Mouse (Mus musculus) embryo, embryonic 11.5 days (tissue): ENCODE results near the gene Arhgap21.

ENCODE experiments used
- DNase-seq: peaks from one replicate; pipeline ENCODE4 v3.0.0-alpha.2; 2012; ENCODE audit warnings: low read depth, low spot score

Gene Arhgap21

DNA sequence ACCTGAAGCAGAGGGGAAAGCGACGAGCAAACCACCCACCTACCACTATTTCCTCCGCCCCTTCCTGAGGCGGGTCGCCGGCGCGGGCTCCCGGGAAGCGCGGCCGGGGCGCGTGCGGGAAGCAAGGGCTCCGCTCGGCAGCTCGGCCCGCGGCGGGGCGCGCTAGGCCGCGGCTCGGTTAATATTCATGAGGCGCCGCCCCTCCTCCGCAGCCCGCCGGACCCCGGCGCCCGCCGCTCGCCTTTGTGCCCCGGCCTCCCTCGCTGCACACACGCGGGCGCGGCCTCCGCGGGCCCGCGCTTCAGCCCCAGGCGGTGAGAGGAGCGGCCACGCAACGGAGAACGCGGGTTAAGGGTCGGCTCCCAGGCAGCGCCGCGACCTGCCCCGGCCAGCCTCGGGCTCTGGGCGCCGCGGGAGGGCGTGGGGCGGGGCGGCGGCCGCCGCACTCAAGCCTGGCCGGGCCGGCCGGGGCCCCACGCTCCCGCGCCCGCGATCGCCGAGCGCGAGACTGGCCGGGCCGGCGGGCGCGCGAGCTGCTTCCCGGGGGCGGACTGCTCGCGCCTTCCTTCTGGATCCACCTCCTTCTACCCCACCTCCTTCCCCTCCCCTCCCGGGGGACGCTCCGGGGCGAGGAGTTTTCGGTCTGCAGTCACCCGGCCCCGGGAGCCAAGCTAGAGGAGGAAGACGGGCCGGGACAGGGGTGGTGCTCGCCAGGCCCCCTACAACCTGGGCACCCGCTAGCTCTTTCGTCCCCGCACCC, at the start of gene Arhgap21:
Gene Arhgap21 (minus strand): TSS at position 441 of the 760 bp plus-strand sequence.
- peak; percentile 58 for DNase-seq

DNA sequence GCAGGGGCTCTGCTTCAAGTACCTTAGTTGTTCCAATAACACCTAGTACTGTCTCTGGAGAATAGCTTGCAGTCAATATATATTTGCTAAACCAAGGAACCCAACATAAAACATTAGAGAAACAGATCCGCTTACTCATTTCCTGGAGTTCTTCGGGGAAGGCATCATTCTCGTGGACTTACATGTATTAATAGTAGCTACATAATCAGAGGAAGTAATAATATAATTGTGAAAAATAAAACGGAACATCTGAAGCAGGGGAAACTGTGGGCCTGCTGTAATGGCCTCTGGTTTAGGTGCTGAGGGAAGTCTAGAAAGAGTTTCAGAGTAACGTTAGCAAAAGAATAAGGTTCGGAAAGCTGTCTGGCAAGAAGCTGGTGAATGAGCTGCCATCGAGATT, 47.9 kb upstream of the Arhgap21 start:
- DNase-seq: no peak

DNA sequence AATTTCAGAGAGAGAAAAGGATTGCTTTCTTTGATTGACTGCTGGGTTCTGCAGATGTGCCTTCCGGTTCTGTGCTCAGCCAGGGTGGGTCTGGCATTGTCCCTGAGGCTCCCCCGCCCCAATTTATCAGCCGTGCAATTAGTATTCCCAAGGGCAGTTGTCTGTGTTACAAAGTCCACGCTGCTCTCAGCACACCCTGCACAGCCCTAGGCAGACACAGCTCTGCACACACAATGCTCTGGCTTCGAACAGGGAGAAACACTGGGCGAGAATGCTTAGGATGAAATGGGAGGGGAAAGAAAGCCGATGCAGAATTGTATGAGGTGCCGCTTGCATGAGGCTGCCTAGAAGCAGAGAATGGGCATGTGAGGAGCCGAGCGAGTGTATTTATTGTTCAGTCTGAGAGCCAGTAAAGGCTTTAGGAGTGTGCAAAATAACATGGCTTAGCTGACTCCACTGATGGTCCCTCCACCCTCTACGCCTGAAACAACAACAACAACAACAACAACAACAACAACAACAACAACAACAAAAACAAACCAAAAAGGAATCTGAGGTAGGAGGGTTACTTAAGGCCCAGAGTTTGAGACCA, 42.2 kb upstream of the Arhgap21 start:
- no peak for DNase-seq

DNA sequence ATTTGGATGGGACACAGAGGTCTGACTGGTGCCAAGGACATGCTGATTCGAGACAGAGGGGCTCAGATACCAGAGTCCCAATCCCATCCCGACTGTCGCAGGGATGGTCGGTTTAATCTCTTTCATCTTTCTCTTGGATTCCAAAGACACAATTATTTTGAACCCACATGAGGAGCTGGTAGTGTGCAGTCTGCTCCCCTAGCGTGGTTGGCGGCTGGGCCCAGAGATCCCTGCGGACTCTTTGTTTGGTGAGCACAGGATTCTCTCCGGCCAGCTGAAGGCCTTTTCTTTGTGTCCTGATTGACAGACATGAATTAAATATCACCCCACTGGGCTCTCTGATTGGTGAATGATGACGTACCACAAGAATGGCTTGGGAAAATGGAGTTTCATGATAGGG, 41.5 kb upstream of the Arhgap21 start:
- peak; percentile 37 for DNase-seq

DNA sequence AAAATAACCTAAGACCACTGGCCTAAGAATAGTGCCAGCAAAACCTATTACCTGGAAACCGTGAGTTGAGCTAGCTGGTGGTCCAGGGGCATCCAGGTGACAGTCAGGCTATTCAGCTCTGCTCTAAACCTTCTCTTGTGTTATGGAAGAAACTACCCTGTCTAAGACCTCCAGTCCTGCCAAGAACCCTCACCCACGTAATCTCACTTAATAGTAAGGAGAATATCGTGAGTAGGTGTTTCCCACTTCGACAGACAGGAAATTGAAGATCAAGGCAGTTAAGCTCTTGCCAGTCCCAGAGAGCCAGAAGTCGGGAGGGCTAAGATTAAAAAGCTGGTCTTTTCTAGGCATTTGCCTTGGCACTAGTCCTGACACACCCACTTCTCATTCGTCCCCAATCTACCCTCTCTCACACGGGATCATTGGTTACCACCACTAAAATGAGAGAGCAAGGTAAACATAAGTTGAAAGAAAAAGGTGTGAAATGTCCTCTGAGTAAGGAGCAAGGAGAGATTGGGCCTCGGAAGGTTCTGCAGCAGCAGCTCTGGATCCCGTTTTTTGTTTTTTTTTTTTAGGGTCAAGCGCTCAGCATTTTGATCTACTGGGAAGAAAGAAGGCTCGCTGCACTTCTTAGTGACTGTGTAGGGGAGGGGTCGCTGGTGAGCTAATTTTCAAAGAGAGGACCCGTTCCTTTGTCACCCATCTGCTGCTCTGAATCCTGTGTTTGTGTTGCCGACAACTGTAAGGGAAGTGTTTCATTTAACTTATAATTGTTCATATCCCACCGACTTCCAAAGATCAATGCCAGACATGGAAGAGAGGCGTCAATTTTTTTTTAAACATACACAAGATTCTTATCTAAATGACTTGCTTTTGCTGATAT, 40.8 kb upstream of the Arhgap21 start:
- no peak for DNase-seq

DNA sequence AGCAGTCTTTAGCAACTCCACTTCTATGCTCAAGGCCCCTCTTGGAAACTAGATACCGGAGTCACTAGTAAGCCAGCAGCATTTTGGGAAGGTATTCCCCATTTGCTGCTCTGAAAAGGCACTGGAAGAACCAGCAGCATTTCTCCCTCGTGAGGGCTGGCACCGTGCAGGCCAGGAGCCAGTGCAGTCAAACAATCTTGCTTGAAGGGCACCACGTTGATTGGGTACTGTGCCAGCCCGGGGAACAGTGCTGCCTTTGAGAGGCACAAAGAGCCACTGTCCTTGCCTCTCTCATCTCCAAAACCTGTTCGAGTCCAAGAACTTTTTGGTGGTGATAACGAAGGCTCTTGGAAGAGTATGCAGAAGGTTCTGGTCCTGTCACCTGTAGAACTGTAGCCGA, 33.9 kb upstream of the Arhgap21 start:
- no peak for DNase-seq

DNA sequence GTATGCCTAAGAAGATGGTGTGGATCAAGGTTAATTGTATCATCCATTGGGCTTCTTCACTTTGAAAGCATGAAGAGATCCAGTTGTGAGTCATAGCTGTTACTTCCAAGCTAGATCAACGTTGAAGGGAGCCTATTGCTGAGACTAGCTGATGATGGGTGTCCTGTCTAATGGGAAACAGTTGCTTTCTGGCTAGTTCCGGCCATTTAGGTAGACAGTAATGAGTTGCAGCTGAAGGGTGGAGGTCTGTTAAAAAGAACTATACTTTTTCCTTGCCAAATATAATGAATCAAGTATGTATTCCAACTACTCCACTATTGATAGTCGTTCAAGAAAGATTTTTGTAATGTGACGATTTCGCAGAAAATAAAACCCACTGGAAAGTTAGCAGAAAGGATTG, 32.5 kb upstream of the Arhgap21 start:
- no peak for DNase-seq

DNA sequence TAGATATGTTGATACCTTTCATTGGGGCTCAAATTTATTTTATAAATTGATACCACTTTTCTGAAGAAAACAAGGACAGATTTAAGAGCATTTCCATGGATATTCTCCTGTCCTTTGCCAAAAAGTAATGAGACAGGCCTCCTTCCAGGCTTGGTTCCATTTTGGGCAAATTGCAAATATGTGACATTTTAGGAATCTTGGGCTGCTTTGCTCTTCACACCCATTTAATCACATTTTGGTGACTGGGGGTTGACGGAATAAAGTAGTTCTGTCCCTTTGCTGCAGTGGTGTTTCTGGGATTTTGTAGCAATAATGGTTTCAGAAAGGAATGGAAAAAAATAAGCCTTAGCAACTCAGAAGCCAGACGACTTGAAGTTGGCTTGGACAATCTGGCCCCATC, 26.9 kb upstream of the Arhgap21 start:
- no peak for DNase-seq

DNA sequence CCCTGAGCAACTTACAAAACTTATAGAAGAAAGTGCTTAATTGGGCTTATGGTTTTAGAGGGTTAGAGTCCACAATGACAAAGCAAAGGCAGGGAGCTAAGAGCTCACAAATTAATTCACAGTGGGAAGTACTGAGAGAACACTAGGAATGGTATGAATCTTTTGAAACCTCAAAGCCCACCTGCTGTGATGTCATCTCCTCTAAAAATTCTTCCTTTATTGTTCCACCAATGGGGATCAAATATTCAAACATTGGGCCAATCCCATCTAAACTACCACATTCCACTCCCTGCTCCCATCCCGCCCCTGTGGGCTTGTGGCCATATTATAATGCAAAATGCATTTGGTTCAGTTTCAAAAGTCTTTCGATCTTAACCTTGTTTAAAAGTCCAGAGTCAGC, 22.8 kb upstream of the Arhgap21 start:
- DNase-seq: no peak

DNA sequence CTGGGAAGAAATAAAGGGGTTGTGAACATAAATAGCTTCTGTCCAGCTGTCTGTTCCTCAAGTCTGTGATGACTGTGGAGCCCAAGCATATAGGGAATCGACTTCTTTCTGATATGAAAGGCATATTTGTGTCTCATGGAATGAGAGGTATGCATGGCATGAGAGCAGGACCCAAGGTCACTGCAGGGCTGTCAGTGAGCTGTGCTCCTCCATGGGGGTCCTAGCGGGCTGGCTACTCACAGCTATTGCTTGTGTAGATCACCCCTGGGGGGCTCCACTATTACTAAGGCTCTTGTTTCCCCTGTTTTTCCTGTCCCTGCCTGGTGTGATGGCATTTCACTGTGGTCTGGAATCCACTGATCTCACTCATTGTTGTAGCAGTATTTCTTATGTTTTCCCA, 22.2 kb upstream of the Arhgap21 start:
- no peak for DNase-seq

DNA sequence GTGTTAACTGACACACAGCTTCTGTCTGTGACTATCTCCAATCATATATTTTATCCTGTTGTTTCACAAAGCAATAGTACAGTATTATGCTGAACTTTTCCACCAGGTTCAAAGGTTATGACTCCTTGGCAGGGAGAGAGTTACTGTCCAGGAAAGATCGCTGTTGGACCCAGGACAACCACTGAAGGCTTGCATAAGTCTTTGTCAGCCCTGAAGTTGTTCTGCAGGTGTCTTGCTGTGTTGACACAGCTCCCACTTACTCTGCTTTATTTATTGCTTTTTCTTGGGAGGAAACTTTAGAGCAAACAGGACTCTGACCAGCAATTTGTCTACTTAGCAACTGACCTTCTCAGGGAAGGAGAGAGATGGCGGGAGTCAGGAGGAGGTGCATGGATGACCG, 21.4 kb upstream of the Arhgap21 start:
- no peak for DNase-seq

DNA sequence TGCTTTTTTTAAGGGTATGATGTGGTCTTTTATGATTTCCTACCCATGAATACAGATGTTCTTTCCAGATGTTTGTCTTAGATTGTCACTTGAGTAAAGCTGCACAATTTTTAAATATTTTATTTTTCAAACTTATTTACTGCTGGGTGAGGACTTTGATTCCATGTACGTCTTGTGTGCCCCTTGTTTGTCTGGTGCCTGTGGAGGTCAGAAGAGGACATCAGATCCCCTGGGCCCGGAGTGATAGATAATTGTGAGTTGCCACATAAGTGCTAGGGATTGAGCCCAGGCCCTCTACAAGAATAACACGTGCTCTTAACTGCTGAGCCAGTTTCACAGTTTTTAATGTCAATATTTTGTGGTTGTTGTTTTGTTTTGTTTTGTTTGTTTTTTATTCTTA, 19.1 kb upstream of the Arhgap21 start:
- DNase-seq: no peak

DNA sequence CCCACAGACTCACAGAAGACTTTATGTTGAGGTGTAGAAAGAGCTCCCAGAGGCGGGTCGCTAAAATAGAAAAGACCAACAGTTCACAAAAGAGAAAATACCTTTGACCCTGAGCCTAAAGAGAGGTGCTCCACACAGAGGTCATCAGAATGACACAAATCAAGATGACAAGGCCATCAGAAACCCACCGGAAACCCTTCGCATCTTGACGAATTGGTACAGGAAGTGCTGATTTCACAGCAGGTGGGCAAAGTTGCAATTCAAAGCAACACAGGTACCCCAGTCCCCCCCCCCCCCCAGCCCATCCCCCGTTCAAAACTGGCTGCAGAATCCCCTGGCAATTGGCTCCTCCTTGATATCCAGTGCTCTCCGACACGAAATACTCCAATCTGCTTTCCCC, 10.0 kb upstream of the Arhgap21 start:
- DNase-seq: no peak

DNA sequence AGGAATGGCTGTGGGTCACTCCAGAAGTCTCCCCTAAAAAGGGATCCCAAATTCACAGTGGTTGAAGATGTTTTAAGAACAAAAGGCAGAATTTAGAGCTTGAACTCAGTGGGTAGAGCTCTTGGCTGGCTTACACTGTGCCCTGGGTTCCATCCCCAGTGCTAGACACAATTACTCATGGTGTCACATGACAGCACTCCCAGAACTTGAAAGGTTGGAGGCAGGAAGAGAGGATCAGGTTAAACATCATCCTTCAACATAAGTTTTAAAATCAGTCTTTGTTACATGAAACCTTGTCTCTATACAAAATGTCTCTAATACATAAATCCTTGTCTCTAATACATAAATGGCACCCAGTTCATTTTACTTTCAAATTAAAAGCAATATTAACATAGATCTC, 8.4 kb upstream of the Arhgap21 start:
- DNase-seq: no peak

DNA sequence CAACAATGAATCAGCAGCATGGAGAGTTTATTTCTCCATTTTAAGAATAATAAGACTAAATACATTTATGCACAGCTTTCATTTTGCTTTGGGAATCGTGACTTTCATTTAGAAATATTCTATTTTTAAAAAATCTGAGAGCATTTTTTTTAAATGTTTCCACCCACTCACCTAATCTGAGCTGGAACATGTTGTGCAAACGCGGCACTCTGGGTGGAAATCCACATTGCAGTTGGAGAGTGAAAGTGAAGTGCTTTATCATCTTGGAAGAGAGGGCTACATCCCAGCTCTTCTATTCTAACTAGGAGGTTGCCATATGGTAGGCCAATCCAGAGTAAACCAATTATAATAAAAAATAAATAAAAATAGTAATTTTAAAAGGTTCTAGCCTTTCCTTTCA, 4.8 kb upstream of the Arhgap21 start:
- DNase-seq: no peak

DNA sequence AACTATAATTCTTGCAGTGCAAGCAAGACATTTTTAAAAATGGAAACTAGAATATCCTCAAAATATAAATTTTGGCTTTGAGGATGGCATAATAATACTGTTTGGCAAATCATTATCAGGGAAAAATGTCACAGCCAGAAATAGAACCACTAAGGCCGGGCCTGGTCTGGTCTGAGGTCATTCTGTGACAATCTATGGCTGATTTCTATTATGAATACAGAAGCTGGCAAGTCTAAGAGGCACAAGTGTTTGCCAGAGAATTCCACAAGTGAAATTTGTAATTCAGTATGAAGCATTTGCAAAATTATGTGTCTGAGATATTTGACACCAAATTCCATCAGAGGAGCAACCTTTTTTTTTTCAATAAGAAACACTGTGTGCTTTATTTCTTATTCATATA, 3.5 kb upstream of the Arhgap21 start:
- DNase-seq: no peak

DNA sequence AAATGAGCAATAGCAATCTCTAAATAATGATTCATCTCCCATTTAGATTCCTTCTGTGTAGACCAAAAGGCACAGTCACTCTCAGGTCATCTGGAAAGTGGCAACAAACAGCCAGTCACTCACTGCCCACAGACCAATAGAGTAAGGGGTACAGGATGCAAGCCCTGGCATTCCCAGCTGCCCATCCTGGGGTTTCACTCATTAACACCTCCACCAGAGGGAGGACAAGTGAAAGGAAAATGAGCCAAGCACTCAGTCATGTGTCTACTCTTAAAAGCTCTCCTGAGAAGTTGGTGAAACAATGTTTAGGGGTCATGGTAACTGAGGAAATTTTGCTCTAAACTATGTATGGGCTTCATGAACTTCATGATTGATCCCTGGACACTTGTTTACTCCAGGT, 2.9 kb upstream of the Arhgap21 start:
- no peak for DNase-seq

DNA sequence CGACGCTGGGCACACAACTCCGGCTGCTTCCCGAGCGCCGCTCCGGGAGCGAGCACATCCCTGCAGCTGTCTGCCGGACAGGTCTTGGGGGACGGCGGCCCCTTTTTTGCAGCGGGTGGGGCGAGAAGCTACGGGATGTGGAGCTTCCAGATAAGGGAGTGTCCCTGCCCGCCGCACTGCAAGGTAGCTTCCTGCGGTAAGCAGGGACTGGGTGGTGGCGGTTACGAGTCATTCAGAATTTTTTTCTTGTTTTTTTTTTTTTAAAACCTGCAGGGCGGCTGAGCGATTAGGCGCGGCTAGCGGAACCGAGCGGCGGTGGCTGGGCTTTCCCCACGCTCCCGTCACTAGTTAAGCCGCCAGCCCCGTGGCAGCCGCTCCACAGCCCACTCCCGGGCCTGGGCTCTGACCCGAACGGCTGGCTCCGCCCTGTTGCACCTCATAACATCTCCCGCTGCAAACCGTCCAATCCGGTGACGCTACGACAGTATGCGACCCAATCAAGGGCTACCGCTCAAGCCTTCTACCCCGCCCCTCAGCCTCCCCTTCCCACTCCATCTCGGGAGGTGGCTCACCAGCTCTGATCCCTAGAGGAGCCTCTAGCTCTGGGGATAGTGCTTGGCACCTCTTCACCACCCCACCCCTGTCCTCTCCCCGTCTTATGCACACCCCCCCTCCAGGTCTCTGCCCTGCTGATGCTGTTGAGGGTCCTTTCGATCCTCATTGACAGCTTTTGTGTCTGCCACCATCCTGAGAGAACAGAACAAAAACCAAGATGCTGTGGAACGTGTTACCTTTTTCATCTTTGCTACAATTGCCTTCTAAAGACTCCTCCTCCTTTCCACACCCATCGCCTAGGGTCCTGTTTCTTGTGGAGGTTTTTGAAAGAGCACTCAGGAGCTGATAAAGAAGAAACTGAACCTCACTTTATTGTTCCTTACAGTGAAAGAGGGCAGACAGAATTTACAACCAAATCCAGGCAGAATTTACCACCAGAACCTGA, 820 bp upstream of the Arhgap21 start:
- peak; percentile 92 for DNase-seq

DNA sequence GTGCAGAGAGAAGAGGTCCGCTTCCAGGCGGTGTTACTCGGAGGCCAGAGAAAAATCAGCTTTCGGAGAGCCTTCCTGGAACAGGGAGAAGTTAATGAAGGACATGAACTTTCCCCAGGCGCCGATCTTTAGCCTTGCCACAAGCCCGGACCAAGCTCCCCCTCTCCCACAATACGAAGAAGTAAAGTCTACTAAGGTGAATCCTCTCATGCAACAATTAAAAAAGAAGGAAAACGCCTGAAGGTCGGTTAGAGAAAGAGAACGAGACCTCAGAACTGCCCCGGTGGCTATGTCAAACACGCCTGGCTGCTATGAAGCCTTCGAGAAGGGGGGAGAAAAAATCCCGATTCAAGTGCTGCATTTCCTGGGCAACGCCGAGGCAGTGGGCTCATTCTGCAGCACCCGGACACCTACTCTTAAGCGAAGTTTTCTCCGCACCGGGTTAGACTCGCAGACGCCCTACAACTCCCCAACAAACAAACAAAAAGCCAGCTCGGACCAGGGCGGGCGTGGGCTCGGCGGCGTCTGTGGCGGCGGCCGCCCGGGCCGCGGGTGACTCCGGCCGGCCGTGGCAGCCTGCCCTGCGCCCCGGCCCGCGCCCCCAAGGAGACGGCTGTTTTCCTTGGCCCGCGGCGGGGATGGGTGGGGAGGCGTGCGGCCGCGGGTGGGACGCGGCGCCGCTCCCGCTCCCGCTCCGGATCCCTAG, 882 bp downstream of the Arhgap21 start:
- no peak for DNase-seq

DNA sequence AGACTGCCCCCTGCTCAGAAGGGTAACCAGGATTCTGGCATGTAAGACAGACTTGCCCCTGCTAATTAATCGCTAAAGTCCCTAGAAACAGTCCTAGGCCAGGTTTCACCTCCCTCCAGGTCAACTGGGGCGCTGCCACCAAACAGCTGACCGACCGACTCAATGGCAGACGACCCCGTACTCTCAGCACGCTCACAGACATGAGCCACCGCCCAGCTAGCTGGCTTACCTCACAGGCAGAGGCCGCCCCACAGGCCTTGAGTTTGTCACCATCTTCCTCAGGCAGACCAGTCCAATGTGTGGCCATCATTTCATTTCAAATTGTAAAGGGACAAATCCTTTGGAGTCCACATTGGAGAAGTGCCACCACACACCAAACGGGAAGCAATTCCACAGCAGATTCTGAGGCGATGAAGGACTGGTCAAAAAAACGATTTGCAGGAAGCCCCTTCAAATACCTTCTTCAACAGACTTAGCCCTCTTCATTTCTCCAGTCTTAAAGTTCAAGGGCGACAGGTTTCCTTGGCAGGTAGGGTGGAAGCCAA, 1.5 kb downstream of the Arhgap21 start:
- no peak for DNase-seq
